Mouse (Mus musculus) MEL (cell line): ENCODE data around the gene Helt.

Experiments
- BHLHE40 ChIP-seq: IDR thresholded peaks from 2 replicates; pipeline ENCODE4 v1.6.1; 2012; ENCODE audit warnings: low read depth, mild to moderate bottlenecking, inconsistent platforms, low read length, improper control_type of control experiment, borderline replicate concordance
- CHD1 ChIP-seq: IDR thresholded peaks from 2 replicates; pipeline ENCODE4 v1.6.1; 2012; ENCODE audit warnings: low read depth, mild to moderate bottlenecking, inconsistent platforms, low read length, improper control_type of control experiment
- CTCF ChIP-seq, 3 experiments: IDR thresholded peaks in 2 of 3; conservative IDR thresholded peaks in 1 of 3; 2 replicates each; pipeline ENCODE4 v1.5.1; 2011 to 2012; ENCODE audit warnings: low read length in 3 of 3, low read depth in 2 of 3, mild to moderate bottlenecking in 2 of 3, improper control_type of control experiment in 1 of 3, inconsistent platforms in 1 of 3, mixed read lengths in 1 of 3, moderate library complexity in 1 of 3; ENCODE audit not compliant: control insufficient read depth in 1 of 3, insufficient read depth in 1 of 3, poor library complexity in 1 of 3, severe bottlenecking in 1 of 3
- EP300 ChIP-seq, 2 experiments: IDR thresholded peaks; 2 replicates each; pipeline ENCODE4 v1.6.1; 2011; ENCODE audit warnings: improper control_type of control experiment in 2 of 2, low read length in 2 of 2, low read depth in 1 of 2, mild to moderate bottlenecking in 1 of 2
- HCFC1 ChIP-seq: IDR thresholded peaks from 2 replicates; pipeline ENCODE4 v1.6.1; 2012; ENCODE audit warnings: low read depth, mild to moderate bottlenecking, inconsistent platforms, low read length, improper control_type of control experiment, moderate library complexity
- KAT2A ChIP-seq: conservative IDR thresholded peaks from 2 replicates; pipeline ENCODE4 v1.6.1; 2012; ENCODE audit warnings: low read depth, low read length, improper control_type of control experiment, inconsistent platforms
- MEF2A ChIP-seq: IDR thresholded peaks from 2 replicates; pipeline ENCODE4 v1.6.1; 2014; ENCODE audit warnings: low read depth, mild to moderate bottlenecking, inconsistent platforms, low read length, improper control_type of control experiment; ENCODE audit not compliant: poor library complexity, insufficient replicate concordance, severe bottlenecking; ENCODE audit errors: extremely low read depth
- NRF1 ChIP-seq: IDR thresholded peaks from 2 replicates; pipeline ENCODE4 v1.6.1; 2014; ENCODE audit warnings: low read depth, mild to moderate bottlenecking, inconsistent platforms, low read length, improper control_type of control experiment, moderate library complexity; ENCODE audit not compliant: poor library complexity, insufficient read depth, severe bottlenecking
- POLR2A ChIP-seq, 2 experiments: IDR thresholded peaks; 2 replicates each; pipeline ENCODE4 v1.6.1; 2011 to 2012; ENCODE audit warnings: low read length in 2 of 2, mild to moderate bottlenecking in 2 of 2, control low read depth in 1 of 2, improper control_type of control experiment in 1 of 2, low read depth in 1 of 2, moderate library complexity in 1 of 2; ENCODE audit not compliant: control insufficient read depth in 1 of 2, insufficient read depth in 1 of 2, poor library complexity in 1 of 2
- POLR2AphosphoS5 ChIP-seq: IDR thresholded peaks from 2 replicates; pipeline ENCODE4 v1.6.1; 2012; ENCODE audit warnings: low read depth, borderline replicate concordance, mild to moderate bottlenecking, inconsistent platforms, low read length, moderate library complexity, mixed read lengths
- RCOR1 ChIP-seq: IDR thresholded peaks from 2 replicates; pipeline ENCODE4 v1.6.1; 2012; ENCODE audit warnings: low read depth, mild to moderate bottlenecking, inconsistent platforms, low read length, improper control_type of control experiment
- SIN3A ChIP-seq: IDR thresholded peaks from 2 replicates; pipeline ENCODE4 v1.6.1; 2012; ENCODE audit warnings: low read length, improper control_type of control experiment, inconsistent platforms
- USF1 ChIP-seq: IDR thresholded peaks from 2 replicates; pipeline ENCODE4 v1.6.1; 2014; ENCODE audit warnings: low read depth, mild to moderate bottlenecking, inconsistent platforms, low read length, improper control_type of control experiment, moderate library complexity
- USF2 ChIP-seq, 2 experiments: IDR thresholded peaks; 2 replicates each; pipeline ENCODE4 v1.6.1; 2011 to 2012; ENCODE audit warnings: improper control_type of control experiment in 2 of 2, low read length in 2 of 2, borderline replicate concordance in 1 of 2, inconsistent platforms in 1 of 2, low read depth in 1 of 2, mild to moderate bottlenecking in 1 of 2; ENCODE audit not compliant: insufficient read depth in 1 of 2

DNA sequence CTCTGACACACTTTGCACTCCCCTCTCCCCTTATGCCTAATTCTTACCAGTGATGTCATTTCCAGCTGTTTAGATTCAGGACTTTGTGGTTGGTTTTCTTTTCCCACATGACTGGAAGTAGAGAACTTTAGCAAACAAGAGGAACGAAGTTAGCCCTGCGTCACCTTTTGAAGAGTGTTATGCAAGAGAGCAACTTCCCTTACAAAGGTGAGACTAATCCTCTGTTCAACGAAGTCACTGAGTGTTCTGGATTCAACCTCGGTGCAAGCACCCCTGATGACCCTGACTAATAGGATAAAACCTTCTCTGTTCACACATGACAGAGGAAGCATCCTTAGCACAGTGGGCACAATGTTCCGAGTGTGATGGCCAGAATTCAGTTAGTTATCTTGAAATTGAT, 32.2 kb upstream of the Helt start:
- no peak for TF ChIP-seq USF1
- no peak for TF ChIP-seq RCOR1
- TF ChIP-seq SIN3A = no peak
- TF ChIP-seq BHLHE40 = no peak
- no peak for TF ChIP-seq POLR2A (IDR thresholded peaks at IDR 0.05; ENCODE audit: control insufficient read depth in 1 of 2, insufficient read depth in 1 of 2, low read depth in 1 of 2, low read length in 2 of 2, poor library complexity in 1 of 2)
- TF ChIP-seq CTCF (IDR thresholded peaks at IDR 0.05 in 2 of 3, conservative IDR thresholded peaks at IDR 0.05 in 1 of 3; ENCODE audit: control insufficient read depth in 1 of 3, insufficient read depth in 1 of 3, low read depth in 2 of 3, low read length in 3 of 3, poor library complexity in 1 of 3, severe bottlenecking in 1 of 3) = no peak
- no peak for TF ChIP-seq MEF2A
- no peak for TF ChIP-seq EP300 (IDR thresholded peaks at IDR 0.05; ENCODE audit: low read depth in 1 of 2, low read length in 2 of 2)
- TF ChIP-seq KAT2A = no peak
- TF ChIP-seq CHD1 = no peak
- no peak for TF ChIP-seq POLR2AphosphoS5
- no peak for TF ChIP-seq USF2 (IDR thresholded peaks at IDR 0.05; ENCODE audit: borderline replicate concordance in 1 of 2, insufficient read depth in 1 of 2, low read depth in 1 of 2, low read length in 2 of 2)
- TF ChIP-seq HCFC1 = no peak
- no peak for TF ChIP-seq NRF1
